Mouse (Mus musculus) brain, adult 10 weeks (tissue): ENCODE measurements around the gene Chid1. TPM values are rescaled to one million over a fixed set of nuclear protein-coding genes. Genes with fewer than 3 reads are reported as not detected.

Source experiments
- polyA plus RNA-seq: library from polyadenylated mRNA; stranded (reverse); fragments of 350-450 nt; fragmentation: Illumina TruSeq; extraction: RNeasy Lipid Tissue Mini Kit (QIAGEN cat#74804); gene quantifications from one replicate; pipeline ENCODE4 v1.2.3, GENCODE M21; 2015; ENCODE audit warnings: low read depth, low replicate concordance

Gene Chid1
- polyA plus RNA-seq = 71.2 TPM

DNA sequence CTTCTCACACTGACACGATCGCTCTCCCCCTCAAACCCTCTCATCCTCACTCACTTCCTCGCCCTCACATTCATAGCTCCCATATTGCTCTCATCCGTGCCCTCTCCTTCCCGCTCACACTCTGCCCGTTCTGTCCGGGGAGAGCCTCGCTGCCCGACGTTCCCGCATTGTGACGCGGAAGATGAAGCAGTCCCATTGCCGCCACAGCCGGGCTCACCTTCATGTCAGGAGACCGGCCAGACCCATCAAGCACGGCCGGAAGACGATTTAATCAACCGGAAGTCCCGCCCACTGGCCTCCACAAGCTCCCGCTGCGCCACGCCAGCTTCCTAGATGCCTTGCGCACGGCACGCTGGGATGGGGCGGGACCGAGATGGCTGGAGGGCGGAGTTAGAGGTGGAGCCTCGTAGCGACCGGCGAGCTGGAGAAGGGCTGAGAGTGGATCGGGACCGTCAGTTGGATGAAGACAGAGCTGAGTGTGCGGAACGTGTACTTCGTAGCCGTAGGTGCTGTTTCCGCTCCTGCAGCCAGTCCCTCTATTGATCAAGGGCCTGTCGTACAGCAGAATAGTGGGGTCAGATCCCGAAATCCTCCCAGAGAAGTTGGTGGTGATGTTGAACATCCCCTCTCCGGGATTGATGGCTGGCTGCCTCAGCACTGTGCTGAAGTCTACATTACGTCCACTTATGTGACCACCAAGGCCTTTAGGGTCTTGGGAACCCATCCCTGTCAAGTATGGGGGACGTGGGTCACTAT lies at the start of gene Chid1:
Chid1 (minus strand) TSS at position 302 of the 756 bp plus-strand sequence.

GRCm38 (mm10) chr7:141561682-141562391 lies 22.2 kb upstream of the Chid1 start, which contains the start of gene Ap2a2:
Gene Ap2a2 (plus strand): TSS chr7:141562173.

GRCm38 (mm10) chr7:141475011-141475804 lies 64.4 kb downstream of the Chid1 start, which contains the start of the genes Polr2l and Tspan4:
Gene Polr2l (minus strand): TSS chr7:141475132.
Gene Tspan4 (plus strand): TSS chr7:141475240.

DNA sequence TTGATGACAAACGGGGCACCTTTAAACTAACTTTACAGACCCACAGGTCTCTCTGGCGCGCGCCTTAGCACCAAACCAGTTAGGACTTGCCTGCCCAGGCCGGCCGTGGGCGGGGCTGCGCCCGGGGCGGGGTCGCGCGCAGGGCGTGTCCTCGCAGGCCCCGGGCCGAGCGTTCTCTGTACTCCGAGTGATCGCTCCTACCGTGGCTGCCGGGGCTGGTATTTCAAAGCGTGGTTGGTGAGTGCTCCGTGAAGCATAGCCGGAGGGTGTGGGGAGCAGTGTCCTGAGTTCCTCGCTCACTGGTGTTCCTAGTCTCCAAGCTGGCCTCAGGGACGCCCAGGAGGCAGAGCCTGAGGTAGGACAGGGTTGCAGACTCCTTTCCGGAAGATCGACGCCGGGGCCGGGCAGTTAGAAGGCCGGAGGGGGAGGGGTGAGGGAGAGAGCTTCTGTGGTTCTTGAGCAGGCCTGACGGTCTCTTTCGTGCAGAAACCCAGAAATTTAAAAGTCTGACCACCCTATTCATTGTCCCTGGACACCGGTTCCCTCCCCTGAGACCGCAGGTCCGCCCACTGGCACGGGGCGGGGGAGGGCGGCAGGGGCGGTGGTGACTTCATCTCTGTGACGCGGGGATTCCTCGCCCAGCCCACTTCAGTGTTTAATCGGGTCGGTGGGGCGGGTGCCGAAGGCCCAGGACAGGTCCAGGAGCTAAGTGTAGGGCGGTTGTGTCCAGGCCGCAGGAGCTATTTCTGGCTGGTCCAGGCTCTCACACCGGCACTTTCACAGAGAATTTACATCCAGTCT lies 72.2 kb downstream of the Chid1 start, which contains the start of gene Cd151:
Cd151 (plus strand) TSS at position 163 of the 801 bp plus-strand sequence.

GRCm38 (mm10) chr7:141460391-141461113 lies 79.1 kb downstream of the Chid1 start, which contains the start of gene Cracr2b:
Gene Cracr2b (plus strand): TSS chr7:141461094.

DNA sequence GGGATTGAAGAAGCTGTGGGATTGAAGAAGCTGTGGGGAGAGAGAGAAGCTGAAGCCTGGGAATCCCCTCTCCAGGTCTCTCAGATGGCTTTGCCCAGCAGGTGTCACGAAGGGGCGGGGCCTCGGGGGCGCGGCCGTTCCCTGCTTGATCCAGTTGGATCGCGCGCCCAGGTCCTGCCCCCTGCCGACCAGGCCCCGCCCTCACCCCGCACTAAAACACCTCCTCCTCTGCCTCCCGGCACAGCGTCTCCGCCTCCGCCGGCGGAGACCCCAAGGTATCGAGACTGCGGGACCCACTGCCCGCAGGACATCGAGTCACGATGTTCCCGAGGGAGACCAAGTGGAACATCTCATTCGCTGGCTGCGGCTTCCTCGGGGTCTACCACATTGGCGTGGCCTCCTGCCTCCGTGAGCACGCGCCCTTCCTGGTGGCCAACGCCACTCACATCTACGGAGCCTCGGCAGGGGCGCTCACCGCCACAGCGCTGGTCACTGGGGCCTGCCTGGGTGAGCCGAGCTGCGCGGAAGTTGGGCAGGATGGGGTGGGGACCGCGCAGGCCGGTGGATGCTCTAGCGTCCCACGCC lies 84.6 kb downstream of the Chid1 start, which contains the start of gene Pnpla2:
Pnpla2 (plus strand) TSS at position 232 of the 585 bp plus-strand sequence.

DNA sequence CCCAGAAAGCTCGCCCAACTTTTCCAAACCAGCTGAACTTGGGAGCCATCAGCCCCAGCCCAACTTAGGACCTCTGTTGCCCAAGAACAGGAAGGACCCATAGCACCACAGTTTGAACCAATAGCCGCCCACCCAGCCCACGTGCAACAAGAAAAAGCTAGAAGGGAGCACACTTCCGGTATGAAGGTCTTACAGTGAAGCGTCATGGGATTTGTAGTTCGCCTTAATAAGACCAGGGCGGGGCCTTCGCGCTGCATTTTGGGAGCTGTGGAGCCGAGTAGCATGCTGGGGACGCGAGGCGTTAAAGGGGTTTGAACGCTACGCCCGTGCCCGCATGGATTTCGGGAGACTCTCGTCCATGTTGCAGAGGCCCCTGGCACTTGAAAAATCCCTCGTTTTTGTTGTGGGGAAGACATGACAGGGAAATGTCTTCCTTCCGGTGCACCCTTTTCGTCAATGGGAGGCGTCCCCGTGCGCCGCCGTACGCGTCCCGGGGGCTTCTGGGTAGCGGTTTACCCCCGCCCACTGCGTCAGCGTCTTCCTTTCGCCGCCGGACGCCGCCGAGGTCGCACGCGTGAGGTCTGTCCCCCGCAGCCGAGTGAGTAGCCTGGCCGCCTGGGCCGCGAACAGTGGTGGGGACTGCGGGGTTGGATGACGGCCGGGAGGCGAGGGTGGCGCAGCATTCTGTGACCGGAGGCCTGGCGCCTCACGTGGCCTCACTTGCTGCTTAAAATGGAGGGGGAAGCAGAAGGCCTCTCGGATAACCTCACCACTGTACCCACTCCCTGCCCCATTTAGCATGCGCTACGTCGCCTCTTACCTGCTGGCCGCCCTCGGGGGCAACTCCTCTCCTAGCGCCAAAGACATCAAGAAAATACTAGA lies 92.3 kb downstream of the Chid1 start, which contains the start of gene Rplp2:
Rplp2 (plus strand) TSS at position 261 of the 882 bp plus-strand sequence.

DNA sequence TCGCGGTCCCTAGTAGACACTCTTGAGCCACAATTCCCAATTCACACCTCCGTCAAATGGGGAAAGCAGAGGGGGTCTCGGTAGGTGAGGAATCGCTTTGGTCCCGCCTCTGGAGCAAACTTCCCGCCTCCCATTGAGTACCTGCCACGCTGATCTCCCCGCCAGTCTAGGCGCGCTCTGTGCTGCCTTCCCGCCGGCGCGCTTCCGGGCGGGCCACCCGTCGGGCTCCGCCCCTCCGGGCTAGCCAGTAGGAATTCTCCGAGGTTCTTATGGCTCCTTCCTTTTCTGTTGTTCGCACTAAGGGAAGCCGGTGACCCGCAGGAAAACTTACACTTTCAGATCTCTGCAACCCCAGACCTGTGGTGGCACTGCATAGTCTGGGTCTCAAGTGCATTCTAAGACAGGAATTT lies 95.8 kb downstream of the Chid1 start, which contains the start of gene Pidd1:
Pidd1 (minus strand) TSS at position 198 of the 410 bp plus-strand sequence.

Other genes with a start within 250 kb of the Chid1 start
- 0.25 TPM for gene Drd4, start 247.9 kb downstream of the Chid1 start, polyA plus RNA-seq
- 47.0 TPM for gene Deaf1, start 212.2 kb downstream of the Chid1 start, polyA plus RNA-seq
- gene Tmem80, start 212.1 kb downstream of the Chid1 start, polyA plus RNA-seq = 50.5 TPM
- gene Eps8l2, start 201.0 kb downstream of the Chid1 start, polyA plus RNA-seq = 6.6 TPM
- 181 TPM for gene Taldo1, start 147.7 kb downstream of the Chid1 start, polyA plus RNA-seq
- 34.3 TPM for gene Gatd1, start 125.7 kb downstream of the Chid1 start, polyA plus RNA-seq
- gene Cend1, start 110.4 kb downstream of the Chid1 start, polyA plus RNA-seq = 400 TPM
- gene Slc25a22, start 102.0 kb downstream of the Chid1 start, polyA plus RNA-seq = 208 TPM
- gene Pidd1, start 95.8 kb downstream of the Chid1 start, polyA plus RNA-seq = 2.1 TPM
- gene Rplp2, start 92.5 kb downstream of the Chid1 start, polyA plus RNA-seq = 731 TPM
- 18.9 TPM for gene Pnpla2, start 84.7 kb downstream of the Chid1 start, polyA plus RNA-seq
- 4.0 TPM for gene Cracr2b, start 78.8 kb downstream of the Chid1 start, polyA plus RNA-seq
- 42.1 TPM for gene Cd151, start 72.5 kb downstream of the Chid1 start, polyA plus RNA-seq
- gene Polr2l, start 64.7 kb downstream of the Chid1 start, polyA plus RNA-seq = 45.8 TPM
- 20.6 TPM for gene Tspan4, start 64.6 kb downstream of the Chid1 start, polyA plus RNA-seq
- 97.0 TPM for gene Ap2a2, start 22.3 kb upstream of the Chid1 start, polyA plus RNA-seq
- not detected for gene Muc6, start 115.5 kb upstream of the Chid1 start, polyA plus RNA-seq
- gene Muc2, start 150.5 kb upstream of the Chid1 start, polyA plus RNA-seq = not detected
- gene Muc5ac, start 249.1 kb upstream of the Chid1 start, polyA plus RNA-seq = not detected